Mouse (Mus musculus) kidney, embryonic 15.5 days (tissue): ENCODE data around the gene Lamc2. TPM values are rescaled to one million over a fixed set of nuclear protein-coding genes. Genes with fewer than 3 reads are reported as not detected.
A peak's percentile ranks its signal among the peaks of the same experiment; 100 is the strongest.

Source experiments
- ATAC-seq: fragments of 200-750 bp; cut with Nextera tagmentation; replicated peaks from 2 replicates; pipeline ENCODE4 v1.8.0; 2017; ENCODE audit warnings: moderate TSS enrichment; ENCODE audit not compliant: low FRiP score
- H3K27ac ChIP-seq: fragments of 300-500 bp; sonication (generic); 2 replicates; pipeline ENCODE4 v1.5.1; 2015; ENCODE audit warnings: mild to moderate bottlenecking, inconsistent platforms
- H3K27me3 ChIP-seq: fragments of 300-500 bp; sonication (generic); 2 replicates; pipeline ENCODE4 v1.6.1; 2015; ENCODE audit warnings: inconsistent platforms
- H3K36me3 ChIP-seq: fragments of 300-500 bp; sonication (generic); 2 replicates; pipeline ENCODE4 v1.6.1; 2015; ENCODE audit warnings: inconsistent platforms
- H3K4me1 ChIP-seq: fragments of 300-500 bp; sonication (generic); 2 replicates; pipeline ENCODE4 v1.6.1; 2015; ENCODE audit warnings: inconsistent platforms
- H3K4me2 ChIP-seq: fragments of 300-500 bp; sonication (generic); 2 replicates; pipeline ENCODE4 v1.6.1; 2015; ENCODE audit warnings: moderate library complexity, mild to moderate bottlenecking, inconsistent platforms
- H3K4me3 ChIP-seq: fragments of 300-500 bp; sonication (generic); replicated peaks from 2 replicates; pipeline ENCODE4 v1.5.1; 2015; ENCODE audit warnings: mild to moderate bottlenecking, inconsistent platforms
- H3K9ac ChIP-seq: fragments of 300-500 bp; sonication (generic); 2 replicates; pipeline ENCODE4 v1.6.1; 2015; ENCODE audit warnings: mild to moderate bottlenecking, inconsistent platforms
- H3K9me3 ChIP-seq: fragments of 300-500 bp; sonication (generic); replicated peaks from 2 replicates; pipeline ENCODE4 v1.6.1; 2016; ENCODE audit warnings: inconsistent platforms
- WGBS: fragments of 180-500 bp; shearing (Covaris S2); methylation state at CpG from one replicate; pipeline ENCODE4 v1.1.7; 2015; ENCODE audit warnings: mixed read lengths; 5-methylcytosine and 5-hydroxymethylcytosine counted together
- polyA plus RNA-seq: library from polyadenylated mRNA; unstranded; fragments of >200 nt; fragmentation: Nextera tagmentation; extraction: Ambion mirVana; gene quantifications from 2 replicates; pipeline ENCODE4 v1.2.1, GENCODE M21; 2015

The Lamc2 gene
- polyA plus RNA-seq, 1 experiment from 2014 or later, result 42.3 TPM

DNA sequence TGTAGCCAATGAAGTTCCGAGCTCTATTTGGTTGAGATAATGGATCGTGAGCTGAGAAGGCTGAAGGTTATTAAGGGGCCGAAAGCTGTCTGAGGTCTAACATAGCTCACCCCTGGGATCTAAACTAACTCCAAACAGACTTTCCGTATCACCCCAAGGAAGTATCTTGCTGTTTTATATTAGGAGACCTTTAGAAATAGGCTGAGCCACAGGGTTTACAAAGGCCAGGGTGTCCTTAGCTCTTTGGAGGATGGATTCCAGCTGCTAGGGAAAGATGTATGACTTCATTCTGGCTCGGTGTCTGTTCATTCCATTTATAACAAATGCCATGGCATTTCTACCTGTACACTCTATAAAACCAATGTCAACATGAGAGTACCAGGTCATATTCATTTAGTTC is 61.7 kb downstream of the Lamc2 start:
- H3K36me3 ChIP-seq, result 0 out of 2 replicates have a peak, but pooled peaks cover 7% of the 10 kb centered on the region
- H3K9ac ChIP-seq, result no peak overlapping the region
- 56% methylated on average over 5 of the region's 5 CpGs for WGBS
- no peak overlapping the region for H3K4me2 ChIP-seq
- peak overlapping the region; percentile 93 for H3K27ac ChIP-seq
- no peaks in the 10 kb centered on the region for H3K27me3 ChIP-seq
- H3K4me1 ChIP-seq, result peaks cover 35% of the 10 kb centered on the region
- H3K9me3 ChIP-seq, result no peaks in the 10 kb centered on the region
- no peak for ATAC-seq
- no peak overlapping the region for H3K4me3 ChIP-seq

DNA sequence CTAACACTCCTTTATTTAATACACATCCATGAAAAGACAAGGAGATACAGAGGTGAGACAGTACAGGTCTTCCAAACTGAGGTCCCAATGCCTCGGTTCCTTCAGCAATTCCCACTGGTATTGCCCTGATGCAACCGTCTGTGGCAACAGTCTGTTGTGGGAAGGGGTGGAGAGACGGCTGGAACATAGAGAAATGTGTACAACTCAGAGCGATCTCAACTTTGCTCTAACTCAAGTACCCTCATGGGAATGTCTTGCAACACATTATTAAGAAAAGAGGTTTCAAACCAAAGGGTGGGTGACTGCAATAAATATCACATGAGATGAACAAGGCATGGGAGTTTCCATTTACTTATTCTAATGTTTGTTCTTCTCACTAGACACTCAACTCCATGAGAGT is 63.5 kb downstream of the Lamc2 start:
- Histone ChIP-seq H3K9me3 (no peaks in the 10 kb centered on the region), H3K4me2 (no peak overlapping the region), H3K27me3 (no peaks in the 10 kb centered on the region), H3K36me3 (0 out of 2 replicates have a peak, but pooled peaks cover 7% of the 10 kb centered on the region), H3K9ac (no peak overlapping the region), H3K4me1 (peaks cover 32% of the 10 kb centered on the region), H3K27ac (no peak overlapping the region), H3K4me3 (no peak overlapping the region)
- 76% methylated on average over 4 of the region's 4 CpGs for WGBS
- ATAC-seq, result no peak

DNA sequence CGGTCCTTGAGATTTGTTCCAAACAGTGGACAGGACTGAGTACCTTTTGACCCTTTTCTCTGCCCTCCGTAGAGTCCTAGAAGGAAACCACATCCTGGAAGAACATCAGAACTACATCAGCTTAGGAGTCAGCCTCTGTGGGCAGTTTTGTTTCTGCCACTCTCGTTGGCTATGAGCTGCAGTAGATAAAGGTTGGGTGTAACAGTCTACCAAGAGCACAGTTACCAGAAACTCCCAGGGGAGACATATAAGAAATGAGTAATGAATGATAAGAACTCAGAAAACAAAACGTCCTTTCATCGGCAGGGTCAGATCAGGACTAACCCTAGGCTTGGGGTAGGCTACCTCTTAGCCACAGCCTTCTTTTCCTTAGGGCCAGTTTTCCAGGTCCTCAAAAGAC is 64.9 kb downstream of the Lamc2 start:
- no peaks in the 10 kb centered on the region for H3K9me3 ChIP-seq
- WGBS, result 73% methylated on average over 5 of the region's 5 CpGs
- no peak for ATAC-seq

DNA sequence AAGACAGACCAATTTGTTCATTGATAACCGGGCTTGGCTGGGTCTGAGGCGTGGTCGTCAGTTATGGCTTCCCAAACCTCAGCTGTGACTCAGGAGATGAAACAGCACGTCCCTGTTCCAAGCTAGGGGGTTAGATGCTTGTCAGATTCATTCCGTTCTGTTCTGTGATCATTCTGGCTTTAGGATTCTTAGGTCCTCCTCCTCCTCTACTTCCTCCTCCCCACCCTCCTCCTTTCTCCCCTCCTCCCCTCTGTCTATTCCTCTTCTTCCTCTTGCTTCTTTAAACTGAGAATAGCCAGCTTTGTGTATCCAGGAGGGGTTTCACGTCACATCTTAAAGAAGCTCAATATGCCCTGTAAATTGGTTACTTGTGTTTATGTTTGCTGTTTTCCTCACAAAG is 65.7 kb downstream of the Lamc2 start:
- Histone ChIP-seq H3K9me3 (no peaks in the 10 kb centered on the region), H3K9ac (no peak overlapping the region), H3K27me3 (no peaks in the 10 kb centered on the region), H3K4me3 (no peak overlapping the region), H3K36me3 (0 out of 2 replicates have a peak, but pooled peaks cover 7% of the 10 kb centered on the region), H3K27ac (no peak overlapping the region), H3K4me2 (no peak overlapping the region), H3K4me1 (peaks cover 14% of the 10 kb centered on the region)
- 73% methylated on average over 6 of the region's 6 CpGs for WGBS
- ATAC-seq, result no peak

More for the DNA sequence above, 64.9 kb downstream of the Lamc2 start:
- Histone ChIP-seq H3K27me3 (no peaks in the 10 kb centered on the region), H3K9ac (no peak overlapping the region), H3K27ac (no peak overlapping the region), H3K4me2 (no peak overlapping the region), H3K4me1 (peaks cover 21% of the 10 kb centered on the region), H3K36me3 (0 out of 2 replicates have a peak, but pooled peaks cover 7% of the 10 kb centered on the region), H3K4me3 (no peak overlapping the region)

DNA sequence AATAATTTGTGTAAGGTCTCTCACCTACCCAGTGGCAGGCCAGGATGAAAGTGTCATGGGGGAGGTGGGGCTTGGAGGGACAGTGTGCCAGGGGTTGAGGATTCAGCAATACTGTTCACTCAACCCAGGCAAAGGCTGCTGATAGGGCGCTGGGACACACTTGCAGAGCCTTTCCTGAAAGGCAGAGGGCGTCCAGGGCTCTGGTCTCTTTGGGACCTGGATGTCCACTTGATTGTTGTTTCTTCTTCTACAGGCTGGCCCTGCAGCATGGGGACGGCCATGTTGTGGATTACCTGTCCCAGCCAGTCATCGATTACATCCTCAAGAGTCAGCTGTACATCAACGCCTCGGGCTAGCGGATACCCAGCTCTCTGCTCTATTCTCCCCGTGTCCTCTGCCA is 70.9 kb downstream of the Lamc2 start:
- Histone ChIP-seq H3K4me1 (no peaks in the 10 kb centered on the region), H3K27me3 (no peaks in the 10 kb centered on the region), H3K36me3 (no peaks in the 10 kb centered on the region), H3K9ac (no peak overlapping the region), H3K9me3 (no peaks in the 10 kb centered on the region), H3K4me3 (no peak overlapping the region), H3K27ac (no peak overlapping the region), H3K4me2 (no peak overlapping the region)
- 85% methylated on average over 8 of the region's 8 CpGs for WGBS
- no peak; the same call in 1 of the 2 replicates for ATAC-seq

DNA sequence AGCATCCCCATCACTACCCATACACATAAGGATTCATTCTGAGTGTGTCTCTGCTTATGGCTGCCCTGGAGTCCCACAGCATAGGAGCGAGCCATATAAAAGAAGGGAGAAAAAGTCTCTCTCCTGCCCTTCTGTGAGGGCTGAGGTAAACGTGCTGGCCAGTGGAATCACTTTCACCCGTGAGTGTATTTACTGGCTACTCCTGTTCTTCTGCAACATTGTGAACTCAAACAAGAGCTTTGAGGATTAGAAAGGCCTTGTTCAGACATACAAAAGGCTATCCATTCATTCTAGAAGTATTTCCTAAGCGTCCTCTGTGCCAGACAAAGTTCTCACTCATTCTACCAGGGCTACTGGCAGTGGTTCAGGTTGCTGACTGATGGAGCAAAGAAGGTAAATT is 74.7 kb downstream of the Lamc2 start:
- H3K36me3 ChIP-seq, result no peaks in the 10 kb centered on the region
- no peak overlapping the region for H3K4me2 ChIP-seq
- ATAC-seq, result no peak
- 78% methylated on average over 4 of the region's 4 CpGs for WGBS
- H3K4me1 ChIP-seq, result no peaks in the 10 kb centered on the region
- no peak overlapping the region for H3K27ac ChIP-seq
- H3K9me3 ChIP-seq, result no peaks in the 10 kb centered on the region
- H3K9ac ChIP-seq, result no peak overlapping the region
- no peaks in the 10 kb centered on the region for H3K27me3 ChIP-seq
- H3K4me3 ChIP-seq, result no peak overlapping the region

DNA sequence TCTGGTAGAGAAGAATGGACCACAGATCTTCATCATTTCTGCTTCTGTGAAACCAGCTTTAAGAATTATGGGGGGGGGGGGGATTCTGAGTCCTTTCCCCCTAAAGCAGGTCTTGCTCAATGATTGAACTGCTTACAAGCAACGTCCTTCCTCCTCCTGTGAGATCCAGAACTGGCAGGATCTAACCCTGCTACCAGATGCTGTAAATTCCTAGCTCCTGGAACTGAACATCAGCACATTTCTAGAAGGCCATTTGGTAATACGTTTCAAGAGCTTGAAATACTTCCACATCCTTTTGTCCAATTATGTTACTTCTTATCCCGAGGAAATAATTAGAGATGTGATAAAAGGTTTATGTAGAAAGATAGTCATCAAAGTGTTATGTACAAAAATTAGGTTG is 76.4 kb downstream of the Lamc2 start:
- no peak for ATAC-seq
- Histone ChIP-seq H3K9ac (no peak overlapping the region), H3K9me3 (no peaks in the 10 kb centered on the region), H3K27me3 (no peaks in the 10 kb centered on the region), H3K36me3 (no peaks in the 10 kb centered on the region), H3K4me3 (no peak overlapping the region), H3K4me2 (no peak overlapping the region), H3K27ac (no peak overlapping the region), H3K4me1 (no peaks in the 10 kb centered on the region)
- WGBS, result 47% methylated on average over 3 of the region's 3 CpGs

DNA sequence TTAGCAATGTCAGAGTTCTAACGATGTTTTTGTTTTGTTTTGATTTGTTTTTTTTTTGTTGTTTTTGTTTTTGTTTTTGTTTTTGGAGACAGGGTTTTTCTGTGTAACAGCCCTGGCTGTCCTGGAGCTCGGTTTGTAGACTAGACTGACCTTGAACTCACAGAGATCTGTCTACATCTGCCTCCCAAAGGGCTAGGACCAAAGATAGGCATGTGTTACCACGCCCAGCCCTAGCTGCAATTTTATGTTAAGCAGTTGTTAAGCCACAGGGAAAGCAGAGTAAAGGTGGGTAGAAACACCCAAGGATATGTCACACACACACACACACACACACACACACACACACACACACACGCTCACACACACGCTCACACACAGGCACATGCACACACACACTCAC is 76.9 kb downstream of the Lamc2 start:
- no peaks in the 10 kb centered on the region for H3K27me3 ChIP-seq
- WGBS, result 81% methylated on average over 5 of the region's 5 CpGs

DNA sequence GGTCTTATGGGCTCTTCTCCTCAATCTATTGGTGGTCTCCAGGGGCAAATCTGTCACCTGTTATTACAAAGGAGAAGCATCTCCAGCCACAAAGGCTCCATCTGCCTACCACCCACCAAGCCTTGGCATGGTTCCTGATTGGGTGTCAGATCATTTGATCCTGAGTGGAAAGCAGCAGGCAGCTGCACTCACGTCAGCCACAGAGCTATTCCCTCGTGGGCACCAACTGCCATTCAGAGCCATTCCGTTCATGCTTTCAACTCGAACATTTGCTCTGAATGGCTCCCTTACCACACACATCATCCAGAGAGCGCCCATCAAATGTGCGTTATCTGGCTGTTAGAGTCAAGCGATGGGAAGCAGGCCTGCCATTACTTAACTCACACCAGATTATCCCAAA is 78.4 kb downstream of the Lamc2 start:
- H3K27me3 ChIP-seq, result no peaks in the 10 kb centered on the region
- H3K36me3 ChIP-seq, result no peaks in the 10 kb centered on the region
- H3K4me1 ChIP-seq, result peaks cover 8% of the 10 kb centered on the region; the same call in 1 of the 2 replicates
- no peak overlapping the region for H3K9ac ChIP-seq
- no peak overlapping the region for H3K27ac ChIP-seq
- H3K4me2 ChIP-seq, result no peak overlapping the region
- no peaks in the 10 kb centered on the region for H3K9me3 ChIP-seq
- H3K4me3 ChIP-seq, result no peak overlapping the region
- no peak for ATAC-seq
- WGBS, result 67% methylated on average over 7 of the region's 7 CpGs

More for the DNA sequence above, 76.9 kb downstream of the Lamc2 start:
- H3K27ac ChIP-seq, result no peak overlapping the region
- H3K9me3 ChIP-seq, result no peaks in the 10 kb centered on the region
- H3K4me2 ChIP-seq, result no peak overlapping the region
- H3K4me1 ChIP-seq, result peaks cover 3% of the 10 kb centered on the region; the same call in 1 of the 2 replicates
- H3K36me3 ChIP-seq, result no peaks in the 10 kb centered on the region
- H3K9ac ChIP-seq, result no peak overlapping the region
- ATAC-seq, result no peak
- no peak overlapping the region for H3K4me3 ChIP-seq

DNA sequence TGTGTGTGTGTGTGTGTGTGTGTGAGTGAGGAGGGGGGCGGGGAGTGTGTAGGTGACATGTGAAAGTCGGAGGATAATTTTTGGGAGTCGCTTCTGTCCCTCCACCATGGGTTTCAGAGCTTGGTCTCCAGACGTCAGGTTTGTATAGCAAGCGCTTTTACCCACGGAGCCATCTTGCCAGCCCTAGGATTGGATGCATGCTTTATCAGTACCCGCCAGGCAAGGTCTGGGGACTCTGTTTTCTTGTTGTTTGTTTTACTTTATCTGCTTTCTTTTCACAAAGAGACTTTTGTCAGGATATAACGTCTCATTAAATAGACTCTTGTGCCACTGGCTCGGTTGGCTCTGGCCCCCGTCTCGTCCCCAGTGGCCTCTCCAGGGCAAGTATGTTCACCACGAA is 81.4 kb downstream of the Lamc2 start:
- Histone ChIP-seq H3K4me1 (peaks cover 20% of the 10 kb centered on the region), H3K9me3 (no peaks in the 10 kb centered on the region), H3K9ac (no peak overlapping the region), H3K4me2 (no peak overlapping the region), H3K27ac (no peak overlapping the region), H3K36me3 (no peaks in the 10 kb centered on the region), H3K27me3 (no peaks in the 10 kb centered on the region), H3K4me3 (no peak overlapping the region)
- 76% methylated on average over 11 of the region's 12 CpGs for WGBS
- ATAC-seq, result no peak

DNA sequence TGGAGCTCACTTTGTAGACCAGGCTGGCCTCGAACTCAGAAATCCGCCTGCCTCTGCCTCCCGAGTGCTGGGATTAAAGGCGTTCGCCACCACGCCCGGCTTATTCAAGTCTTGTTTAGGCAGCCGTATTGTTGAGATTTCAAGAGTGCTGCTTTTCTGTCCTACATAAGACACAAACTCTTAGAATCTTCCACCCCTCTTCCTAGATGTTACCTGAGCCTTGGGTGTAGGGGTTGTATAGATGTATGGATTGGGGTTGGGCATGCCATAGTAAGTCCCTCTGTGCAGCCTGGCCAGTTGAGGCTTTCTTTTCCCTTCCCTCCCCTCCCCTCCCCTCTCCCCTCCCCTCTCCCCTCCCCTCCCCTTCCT is 83.1 kb downstream of the Lamc2 start:
- Histone ChIP-seq H3K9ac (no peak overlapping the region), H3K4me2 (no peak overlapping the region), H3K9me3 (no peaks in the 10 kb centered on the region), H3K4me3 (no peak overlapping the region), H3K36me3 (no peaks in the 10 kb centered on the region), H3K27ac (no peak overlapping the region), H3K4me1 (peaks cover 29% of the 10 kb centered on the region), H3K27me3 (no peaks in the 10 kb centered on the region)
- no peak for ATAC-seq
- WGBS, result over 99% methylated on average over 8 of the region's 8 CpGs

DNA sequence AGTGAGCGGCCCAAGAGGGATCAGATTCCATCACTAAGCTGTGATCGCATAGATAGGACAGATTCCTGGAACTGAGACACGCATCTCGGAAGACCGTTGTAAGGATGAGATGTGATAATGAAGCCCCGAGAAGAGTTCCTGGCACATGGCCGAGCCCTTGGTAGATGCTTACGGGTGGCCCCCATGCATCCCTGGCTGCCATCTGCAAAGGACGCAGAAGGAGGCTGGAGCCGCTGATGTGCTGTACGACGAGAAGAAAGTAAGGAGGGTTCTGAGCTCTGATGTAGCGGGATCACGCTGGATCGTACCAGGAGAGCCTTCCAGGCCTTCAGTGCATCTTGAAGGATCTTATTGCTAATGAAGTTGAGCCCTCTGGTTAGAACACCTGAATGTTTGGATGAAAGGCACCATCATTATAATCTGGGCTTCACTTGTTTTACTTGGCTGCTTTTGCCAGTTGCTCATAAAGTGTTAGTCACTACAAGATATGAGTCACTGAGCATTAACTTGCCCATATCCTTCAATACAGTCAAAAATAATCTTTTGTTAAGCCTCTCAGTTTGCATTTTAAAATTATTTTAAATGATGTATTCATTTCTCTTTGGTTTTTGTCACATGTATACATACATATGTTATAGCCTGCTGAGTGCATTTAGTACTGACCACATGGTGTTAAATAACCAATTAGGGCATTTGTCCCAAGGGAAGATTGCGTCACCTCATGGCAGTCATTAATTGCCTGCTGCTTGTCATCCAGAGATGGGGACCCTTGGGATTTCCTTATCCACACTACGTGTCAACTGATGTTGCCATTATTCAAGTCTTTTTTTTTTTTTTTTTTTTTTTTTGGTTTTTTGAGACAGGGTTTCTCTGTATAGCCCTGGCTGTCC is 83.7 kb downstream of the Lamc2 start:
- Histone ChIP-seq H3K36me3 (no peaks in the 10 kb centered on the region), H3K9me3 (no peaks in the 10 kb centered on the region), H3K4me1 (peaks cover 29% of the 10 kb centered on the region), H3K9ac (no peak overlapping the region), H3K4me3 (no peak overlapping the region), H3K27ac (no peak overlapping the region), H3K4me2 (no peak overlapping the region), H3K27me3 (no peaks in the 10 kb centered on the region)
- WGBS, result 96% methylated on average over 17 of the region's 17 CpGs
- no peak for ATAC-seq
